Mouse (Mus musculus) small intestine, adult 2 months (tissue): ENCODE results near the gene Dmtf1.

Source experiments
- CTCF ChIP-seq: fragments of 200-500 bp; IDR thresholded peaks from 2 replicates; pipeline ENCODE4 v1.5.1; 2012; ENCODE audit warnings: low read depth, mild to moderate bottlenecking, control low read depth, inconsistent platforms, low read length, moderate library complexity, mixed read lengths; ENCODE audit not compliant: insufficient replicate concordance, insufficient read length; ENCODE audit errors: extremely low read depth
- POLR2A ChIP-seq: fragments of 200-500 bp; IDR thresholded peaks from 2 replicates; pipeline ENCODE4 v1.6.1; 2012; ENCODE audit warnings: low read depth, mild to moderate bottlenecking, control low read depth, inconsistent platforms, low read length, moderate library complexity

GRCm38 (mm10) chr5:9173295-9173694, 11.7 kb upstream of the Dmtf1 start:
- TF ChIP-seq CTCF (no peak), POLR2A (no peak)
